Mouse (Mus musculus): ENCODE measurements around the gene Cab39l.

Cab39l gene

DNA sequence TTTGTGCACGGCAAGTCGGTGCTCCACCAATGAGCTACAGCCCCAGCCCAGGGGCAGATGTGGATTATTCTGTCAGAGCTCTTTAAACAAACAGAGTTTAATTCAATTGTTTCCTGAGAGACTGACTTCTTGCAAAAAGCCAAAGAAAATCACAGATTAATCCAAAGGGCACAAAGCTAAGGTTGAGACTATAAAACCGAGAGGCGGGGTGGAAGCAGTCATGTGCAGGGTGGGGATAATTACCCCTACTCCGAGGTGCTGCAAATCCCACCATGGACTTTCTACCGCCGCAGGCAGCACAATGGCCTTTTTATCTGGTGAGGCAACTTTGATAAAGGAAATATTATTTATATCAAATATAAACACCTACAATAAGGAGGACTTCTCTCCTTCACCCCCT is 176.0 kb downstream of the Cab39l start:
- in situ Hi-C loops (cut with MboI; ENCODE audit: unreplicated experiment in 2 of 2), result loop anchor here (25.0 kb wide), 3 partner anchors 570 to 1670 kb away; partner anchors contain the start of gene Atp8a2 (in 1 of the 2)

DNA sequence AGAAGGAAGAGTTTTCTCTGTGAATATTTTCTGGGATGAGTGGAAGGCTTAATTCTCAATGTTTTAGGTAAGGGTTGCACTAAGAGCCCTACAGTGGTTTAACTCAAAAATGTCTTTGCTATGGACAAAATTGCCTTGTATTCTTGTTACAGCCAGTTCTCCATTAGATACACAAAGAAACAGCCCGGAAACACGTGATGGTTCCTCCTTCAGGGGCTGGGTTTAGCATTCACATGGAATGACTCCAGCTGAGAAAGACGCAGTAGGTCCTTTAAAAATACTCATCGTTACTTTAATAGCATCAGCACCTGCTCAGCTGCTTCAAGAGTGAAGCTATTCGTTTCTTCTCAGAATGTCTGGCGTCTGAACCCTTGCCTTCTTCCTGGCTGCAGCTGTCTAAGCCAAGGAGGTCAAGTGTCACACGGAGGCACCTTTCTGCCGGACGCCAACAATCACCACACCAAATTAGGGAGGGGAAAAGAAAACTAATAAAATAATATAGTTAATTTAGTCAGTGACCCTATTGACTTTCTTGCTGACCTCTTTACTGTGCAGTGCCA is 183.6 kb downstream of the Cab39l start:
- in situ Hi-C loops (cut with MboI; ENCODE audit: unreplicated experiment in 2 of 2), result loop anchor here (25.0 kb wide), 3 partner anchors 563 to 1663 kb away; partner anchors contain the start of gene Atp8a2 (in 1 of the 2)

DNA sequence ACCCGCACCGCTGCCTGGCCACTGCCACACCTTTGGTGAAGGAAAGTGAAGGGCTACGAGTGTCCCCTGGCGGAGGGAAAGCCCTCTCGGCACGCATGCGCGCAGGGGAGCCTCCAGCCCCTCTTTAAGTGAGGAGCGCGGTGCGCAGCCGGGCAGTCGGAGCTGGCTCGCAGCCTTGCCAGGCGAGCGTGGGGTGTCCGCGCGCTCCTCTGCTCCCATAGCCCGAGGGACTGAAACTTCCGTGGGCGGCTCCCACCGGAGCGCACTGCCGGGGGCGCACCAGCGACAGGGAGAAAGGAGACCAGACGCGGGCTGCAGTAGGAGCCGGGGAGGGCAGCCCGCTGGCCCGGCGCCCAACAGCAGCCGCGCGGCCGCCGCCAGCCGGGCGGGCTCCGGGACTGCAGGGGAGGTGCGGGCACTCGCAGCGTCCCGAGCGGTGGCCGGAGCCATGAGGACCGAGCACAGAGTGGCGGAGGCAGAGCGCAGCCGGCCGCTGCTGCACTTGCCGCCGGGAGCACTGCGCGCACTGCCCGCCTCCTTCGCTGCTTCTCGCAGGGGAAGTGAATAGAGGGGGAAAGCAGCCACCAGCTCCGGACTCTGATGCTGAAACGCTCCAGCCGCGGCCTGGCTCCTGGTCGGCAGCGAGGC is 184.5 kb downstream of the Cab39l start, which contains the start of gene Shisa2:
Gene Shisa2, plus strand, starts transcription at position 151 of the 648 bp plus-strand sequence.
- in situ Hi-C loops (cut with MboI; ENCODE audit: unreplicated experiment in 2 of 2), result no loop called here

DNA sequence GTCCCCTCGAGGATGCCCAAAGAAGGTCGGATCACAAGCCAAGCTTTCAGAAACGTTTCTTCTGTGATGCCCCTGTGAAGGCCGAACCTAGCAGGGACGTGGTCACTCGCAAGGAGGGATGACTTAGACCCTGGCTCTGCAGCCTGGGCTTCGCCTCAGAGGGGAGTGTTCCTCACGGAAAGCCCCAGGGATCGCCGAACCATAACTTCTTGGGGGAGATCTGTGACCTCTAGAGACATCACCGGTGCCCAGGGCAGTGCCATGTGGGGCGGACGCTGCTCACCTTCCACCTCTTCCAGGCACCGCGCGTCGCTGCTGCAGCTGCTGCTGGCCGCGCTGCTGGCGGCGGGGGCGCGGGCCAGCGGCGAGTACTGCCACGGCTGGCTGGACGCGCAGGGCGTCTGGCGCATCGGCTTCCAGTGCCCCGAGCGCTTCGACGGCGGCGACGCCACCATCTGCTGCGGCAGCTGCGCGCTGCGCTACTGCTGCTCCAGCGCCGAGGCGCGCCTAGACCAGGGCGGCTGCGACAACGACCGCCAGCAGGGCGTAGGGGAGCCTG is 185.1 kb downstream of the Cab39l start:
- in situ Hi-C loops (cut with MboI; ENCODE audit: unreplicated experiment in 2 of 2), result no loop called here

DNA sequence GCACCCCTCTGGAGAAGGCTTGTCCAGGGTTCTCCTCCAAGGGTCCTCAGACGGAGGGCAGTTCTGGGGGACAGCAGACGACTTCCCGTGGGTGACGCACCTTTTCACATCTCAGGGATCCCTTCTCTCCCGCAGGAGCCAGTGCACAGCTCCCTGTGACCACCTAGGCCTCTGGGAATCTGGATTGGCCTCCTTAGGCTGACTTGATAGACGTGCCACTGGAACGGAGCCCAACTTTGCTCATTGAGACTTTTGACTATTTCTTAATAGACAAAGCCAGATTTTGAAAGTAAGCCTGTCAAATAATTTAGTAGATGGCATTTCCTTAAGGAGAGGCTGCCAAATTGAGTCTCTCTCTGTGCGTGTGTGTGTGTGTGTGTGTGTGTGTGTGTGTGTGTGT is 185.9 kb downstream of the Cab39l start:
- in situ Hi-C loops (cut with MboI; ENCODE audit: unreplicated experiment in 2 of 2), result no loop called here

DNA sequence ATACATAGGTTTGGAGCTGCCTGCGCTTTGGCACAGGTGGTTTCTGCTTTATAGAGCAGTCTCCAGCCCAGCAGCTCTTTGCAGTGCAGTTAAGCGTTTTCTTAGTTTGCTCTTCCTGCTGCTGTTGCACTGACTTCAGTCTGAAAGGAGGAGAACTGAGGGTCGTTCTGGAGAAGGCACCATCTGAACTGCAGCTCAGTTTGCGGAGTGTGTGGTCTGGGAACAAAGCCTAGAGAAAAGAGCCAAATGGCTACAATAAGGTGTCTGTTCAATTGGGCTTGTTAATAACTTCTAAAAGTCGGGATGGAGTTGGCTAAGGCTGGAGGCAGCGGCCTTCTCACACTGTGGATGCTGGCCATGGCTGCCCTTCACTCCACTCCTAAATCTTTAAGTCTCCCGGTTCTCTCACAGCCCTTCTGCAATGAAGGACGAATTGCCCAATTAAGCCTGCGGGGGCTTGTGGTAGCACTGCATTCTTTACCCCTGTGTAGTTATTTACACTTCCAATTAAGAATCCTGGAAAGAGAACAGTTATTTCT is 186.4 kb downstream of the Cab39l start:
- in situ Hi-C loops (cut with MboI; ENCODE audit: unreplicated experiment in 2 of 2), result no loop called here

DNA sequence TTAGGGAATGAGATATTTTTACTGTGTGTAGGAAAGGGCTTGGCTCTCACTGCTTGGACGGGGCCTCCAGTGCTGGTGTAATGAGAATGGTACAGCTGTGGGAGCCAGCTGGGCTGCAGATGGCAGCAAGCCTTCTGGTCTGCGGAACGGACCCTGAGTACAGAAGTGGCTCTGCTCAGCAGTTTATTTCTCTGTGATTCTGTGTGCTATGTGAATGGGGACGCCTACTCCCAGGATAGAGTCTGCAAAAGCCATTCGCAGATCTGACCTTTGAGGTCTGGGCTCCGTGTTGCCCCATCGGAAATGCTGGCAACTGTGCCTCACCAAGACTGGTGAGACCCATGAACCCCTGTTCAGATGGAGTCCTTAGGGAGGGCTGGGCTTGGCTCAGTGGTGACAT is 187.1 kb downstream of the Cab39l start:
- in situ Hi-C loops (cut with MboI; ENCODE audit: unreplicated experiment in 2 of 2), result no loop called here

DNA sequence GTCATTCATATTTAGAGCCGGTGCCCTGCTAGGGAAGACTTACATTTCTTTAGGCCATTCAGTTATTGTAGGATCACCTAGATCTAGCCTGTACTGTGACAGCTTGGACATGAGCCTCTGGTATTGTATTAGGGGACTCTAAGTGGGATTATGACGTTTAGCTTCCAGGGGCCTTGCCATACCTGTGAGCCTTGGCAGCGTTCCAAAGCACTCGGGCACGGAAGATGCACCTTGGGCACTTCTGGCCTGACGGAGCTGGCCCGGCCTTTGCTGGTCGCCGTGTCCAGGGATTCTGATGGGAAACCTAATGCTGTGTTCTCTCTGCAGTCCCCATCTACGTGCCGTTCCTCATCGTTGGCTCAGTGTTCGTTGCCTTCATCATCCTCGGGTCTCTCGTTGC is 188.5 kb downstream of the Cab39l start:
- in situ Hi-C loops (cut with MboI; ENCODE audit: unreplicated experiment in 2 of 2), result no loop called here

DNA sequence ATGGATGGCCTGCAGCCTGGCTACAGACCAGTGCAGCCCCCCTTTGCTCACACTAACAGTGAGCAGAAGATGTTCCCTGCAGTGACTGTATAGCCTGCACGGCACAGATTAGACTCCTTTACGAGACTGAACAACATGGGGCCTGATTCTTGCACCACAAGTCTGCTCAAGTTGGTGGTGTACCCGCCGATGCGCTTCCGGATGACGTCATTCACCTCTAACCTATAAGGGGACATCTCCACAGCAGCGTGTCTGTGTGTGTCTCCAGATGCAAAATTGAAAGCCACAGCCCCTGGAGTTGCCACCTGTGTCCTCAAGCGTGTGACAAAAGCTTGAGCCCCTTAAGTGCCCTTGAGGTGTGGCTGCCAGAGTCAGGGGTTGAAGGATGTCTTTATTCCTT is 189.3 kb downstream of the Cab39l start:
- in situ Hi-C loops (cut with MboI; ENCODE audit: unreplicated experiment in 2 of 2), result no loop called here

DNA sequence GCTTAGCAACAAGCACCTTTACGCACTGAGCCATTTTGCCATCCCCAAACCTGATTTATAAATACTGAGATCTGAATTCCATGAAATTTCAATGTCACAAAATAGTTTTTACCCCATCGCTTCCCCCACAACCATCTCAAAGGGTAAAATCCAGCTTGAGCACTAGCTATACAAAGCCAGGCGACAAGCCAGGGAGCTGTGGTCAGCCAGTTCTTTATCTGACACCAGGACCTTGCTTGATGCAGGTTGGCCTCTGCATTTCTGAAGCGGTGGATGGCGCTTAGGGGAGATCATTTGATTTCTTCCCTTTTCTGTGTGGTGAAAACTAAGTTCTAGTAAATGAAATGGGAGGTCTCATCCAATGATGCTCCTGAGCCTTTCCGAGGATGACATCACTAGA is 191.3 kb downstream of the Cab39l start:
- in situ Hi-C loops (cut with MboI; ENCODE audit: unreplicated experiment in 2 of 2), result no loop called here

DNA sequence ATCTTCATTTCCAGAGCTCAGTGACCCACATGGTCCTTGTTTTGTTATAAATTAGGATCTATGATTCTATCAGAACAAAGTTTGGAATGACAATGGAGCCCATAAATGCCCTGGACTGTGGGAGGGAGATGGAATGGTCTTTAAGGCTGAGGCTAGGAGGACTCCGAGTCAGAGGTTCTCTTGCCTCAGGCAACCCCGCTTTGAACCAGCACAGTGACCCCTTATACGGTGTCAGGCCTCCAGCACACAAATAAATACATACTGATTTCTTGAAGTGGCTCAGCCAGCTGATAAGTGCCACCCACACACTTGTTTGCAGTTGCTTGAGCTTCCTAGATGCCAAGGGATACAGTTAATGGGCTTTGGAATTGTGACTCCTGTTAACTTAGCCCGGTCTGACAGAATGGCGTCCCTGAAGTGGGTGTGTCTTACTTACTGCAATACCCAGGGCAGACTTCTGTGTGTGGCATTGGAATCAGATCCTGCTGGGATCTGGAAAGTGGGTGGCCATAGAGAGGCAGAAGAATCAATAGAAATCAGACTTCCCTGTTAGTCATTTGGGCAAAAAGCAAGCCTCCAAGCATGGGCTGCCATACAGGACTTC is 192.6 kb downstream of the Cab39l start:
- in situ Hi-C loops (cut with MboI; ENCODE audit: unreplicated experiment in 2 of 2), result no loop called here

DNA sequence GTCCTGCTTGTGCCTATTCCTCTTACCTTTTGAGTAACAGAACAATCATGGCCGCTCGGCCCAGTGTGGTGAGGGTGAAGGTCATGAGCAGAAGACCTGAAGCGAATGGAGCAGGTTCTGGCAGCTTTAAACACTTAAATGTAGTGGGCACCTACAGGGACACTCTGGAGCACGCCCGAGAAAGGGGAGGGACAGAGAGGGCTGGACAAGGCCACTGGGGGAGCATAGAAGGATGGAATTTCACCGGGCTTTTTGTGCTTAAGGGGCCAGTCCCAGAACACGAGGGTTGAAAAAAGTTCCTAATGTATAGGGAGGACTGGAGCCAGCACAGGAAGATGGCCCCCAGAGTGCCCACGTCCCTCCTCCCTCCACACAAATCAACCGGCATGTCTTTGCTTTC is 193.2 kb downstream of the Cab39l start:
- in situ Hi-C loops (cut with MboI; ENCODE audit: unreplicated experiment in 2 of 2), result no loop called here

Data from v-Abl transformed pro-B cells (cell line).